14 mouse cellular contexts compared by ENCODE assay signal in genomic region chr3:47863591-47863990, GRCm38 (mm10).
DNase-seq lines count a peak whose midpoint lies in the region; ATAC-seq and TF ChIP-seq lines count a peak whose summit lies in the region.
"Had no signal": no experiment of that assay in that cellular context is flagged by ENCODE, and none has a peak within 500 bp of the region (broad histone marks: within the 10 kb centered on the region; RNA-seq: fewer than 3 reads in every experiment).

No protein-coding gene starts in this region.

- no peak for ATAC-seq in limb, embryonic 14.5 days (ENCODE audit: low FRiP score, low read depth)

- H3K4me2 ChIP-seq in limb, embryonic 14.5 days (replicated peaks; ENCODE audit: low read depth, low read length, severe bottlenecking) = no peak overlapping the region
- H3K4me2 ChIP-seq: stomach, embryonic 15.5 days had no signal

- no peak overlapping the region for H3K27ac ChIP-seq in limb, embryonic 14.5 days (replicated peaks; ENCODE audit: low read depth, low read length)
- H3K27ac ChIP-seq in limb, embryonic 10.5 days = no peak overlapping the region
- H3K27ac ChIP-seq: heart, adult 2 months; liver, embryonic 14.5 days; macrophage; stomach, embryonic 15.5 days had no signal

- H3K4me1 ChIP-seq in limb, embryonic 14.5 days (ENCODE audit: control insufficient read depth, insufficient read depth, low read length) = no peaks in the 10 kb centered on the region
- H3K4me1 ChIP-seq in limb, embryonic 10.5 days = no peaks in the 10 kb centered on the region
- H3K4me1 ChIP-seq: stomach, embryonic 15.5 days had no signal

- no peak overlapping the region for H3K4me3 ChIP-seq in limb, embryonic 14.5 days (replicated peaks; ENCODE audit: low read length)
- H3K4me3 ChIP-seq in limb, embryonic 10.5 days = no peak overlapping the region
- H3K4me3 ChIP-seq: heart, adult 2 months; myocyte; stomach, embryonic 15.5 days had no signal

- H3K9me3 ChIP-seq in limb, embryonic 14.5 days (ENCODE audit: control insufficient read depth, low read length) = no peaks in the 10 kb centered on the region
- no peaks in the 10 kb centered on the region for H3K9me3 ChIP-seq in limb, embryonic 10.5 days (replicated peaks)
- H3K9me3 ChIP-seq: stomach, embryonic 15.5 days had no signal

- H3K36me3 ChIP-seq in limb, embryonic 14.5 days (ENCODE audit: control insufficient read depth, insufficient read depth, low read length) = no peaks in the 10 kb centered on the region
- no peaks in the 10 kb centered on the region for H3K36me3 ChIP-seq in limb, embryonic 10.5 days
- H3K36me3 ChIP-seq: stomach, embryonic 15.5 days had no signal

- 67% methylated on average over 1 of the region's 1 CpGs for WGBS in limb, embryonic 14.5 days
- 86% methylated on average over 1 of the region's 1 CpGs for WGBS in limb, embryonic 10.5 days

- H3K9ac ChIP-seq in limb, embryonic 14.5 days (ENCODE audit: low read depth, low read length, severe bottlenecking) = no peak overlapping the region
- H3K9ac ChIP-seq: liver, embryonic 14.5 days; stomach, embryonic 15.5 days had no signal

- TF ChIP-seq POLR2A in limb, embryonic 14.5 days (IDR thresholded peaks at IDR 0.05; ENCODE audit: borderline replicate concordance, extremely low read depth, insufficient read depth, insufficient read length) = no peak

- no peaks in the 10 kb centered on the region for H3K27me3 ChIP-seq in limb, embryonic 14.5 days (ENCODE audit: control insufficient read depth, insufficient read depth, low read length)
- no peaks in the 10 kb centered on the region for H3K27me3 ChIP-seq in limb, embryonic 10.5 days (ENCODE audit: low read depth, poor library complexity, severe bottlenecking)
- H3K27me3 ChIP-seq: stomach, embryonic 15.5 days had no signal

- DNase-seq in limb, embryonic 14.5 days (ENCODE audit: low spot score) = peak; percentile 10
- no peak for DNase-seq in limb, embryonic 10.5 days (ENCODE audit: low spot score)
- DNase-seq in cerebellum, adult 9-11 months = peak; percentile 53
- peak; percentile 7 for DNase-seq in layer of hippocampus, adult 9-10 months (ENCODE audit: low spot score)
- peak; percentile 74 for DNase-seq in telencephalon, adult 2 months (ENCODE audit: low read depth, low spot score)
- no peak for DNase-seq in c-Kit-positive CD71-positive TER-119-positive erythroid progenitor cells, embryonic 14.5 days (ENCODE audit: low spot score)
- no peak for DNase-seq in heart, adult 18-20 months
- DNase-seq: adrenal gland, adult 2 months; heart, adult 2 months; kidney, adult 11 months had no signal

Comparison
In these comparisons a context has a peak if more than half of its experiments do, and no peak if none do; other contexts are left out.
1. DNase-seq: peak in limb, embryonic 14.5 days (single experiment), cerebellum, adult 9-11 months (single experiment), layer of hippocampus, adult 9-10 months (single experiment) and telencephalon, adult 2 months (single experiment); none in limb, embryonic 10.5 days (single experiment), c-Kit-positive CD71-positive TER-119-positive erythroid progenitor cells, embryonic 14.5 days (single experiment) and heart, adult 18-20 months (0 of 2).